Comparison of ENCODE assay signal across 9 mouse cellular contexts in the genomic region with DNA sequence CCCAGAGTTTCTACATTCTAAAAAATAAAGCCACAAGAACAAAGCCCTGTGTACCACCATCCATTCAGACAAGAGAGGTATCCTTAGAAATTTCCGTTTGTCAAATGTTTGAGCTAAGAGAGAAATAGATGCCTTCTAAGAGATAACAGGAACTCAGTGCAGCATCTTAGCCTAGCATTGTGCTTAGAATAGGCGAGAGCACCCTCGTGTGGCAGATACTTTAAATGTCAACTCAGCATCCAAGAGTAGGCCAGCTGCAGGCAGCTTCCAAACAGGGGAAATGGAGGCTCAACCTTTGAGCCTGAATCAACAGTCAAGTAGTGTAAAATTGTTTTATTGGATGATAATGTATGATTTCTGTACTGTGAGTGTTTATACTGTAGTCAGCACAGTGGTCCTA. TPM values are rescaled to one million over a fixed set of nuclear protein-coding genes. Genes with fewer than 3 reads are reported as not detected.
A peak's percentile ranks its signal among the peaks of the same experiment; 100 is the strongest.
DNase-seq lines count a peak whose midpoint lies in the region; ATAC-seq and TF ChIP-seq lines count a peak whose summit lies in the region.
"Had no signal": no experiment of that assay in that cellular context is flagged by ENCODE, and none has a peak within 500 bp of the region (broad histone marks: within the 10 kb centered on the region; RNA-seq: fewer than 3 reads in every experiment).

No protein-coding gene starts in this region.

- H3K36me3 ChIP-seq in heart, embryonic 11.5 days (ENCODE audit: control insufficient read depth, insufficient read depth, low read length): no peaks in the 10 kb centered on the region
- no peaks in the 10 kb centered on the region for H3K36me3 ChIP-seq in forebrain, postnatal 0 days (ENCODE audit: insufficient read depth)
- no peaks in the 10 kb centered on the region for H3K36me3 ChIP-seq in hindbrain, embryonic 13.5 days
- H3K36me3 ChIP-seq: lung, embryonic 15.5 days had no signal

- peak; percentile 77; the same call in 1 of the 2 replicates for TF ChIP-seq CTCF in brain, embryonic 14.5 days (IDR thresholded peaks at IDR 0.05; ENCODE audit: borderline replicate concordance, extremely low read depth, insufficient read depth, insufficient read length)
- peak; percentile 89 for TF ChIP-seq CTCF in forebrain, postnatal 0 days (IDR thresholded peaks at IDR 0.05; ENCODE audit: low read depth)

- H3K9me3 ChIP-seq in heart, embryonic 11.5 days (replicated peaks; ENCODE audit: control insufficient read depth, low read length): no peaks in the 10 kb centered on the region
- no peaks in the 10 kb centered on the region for H3K9me3 ChIP-seq in forebrain, postnatal 0 days (ENCODE audit: low read length)
- no peaks in the 10 kb centered on the region for H3K9me3 ChIP-seq in hindbrain, embryonic 13.5 days
- H3K9me3 ChIP-seq: lung, embryonic 15.5 days had no signal

- H3K4me1 ChIP-seq in heart, embryonic 11.5 days (ENCODE audit: control insufficient read depth, insufficient read depth, low read length): no peaks in the 10 kb centered on the region
- no peaks in the 10 kb centered on the region for H3K4me1 ChIP-seq in forebrain, postnatal 0 days (ENCODE audit: insufficient read depth)
- peaks cover 11% of the 10 kb centered on the region for H3K4me1 ChIP-seq in hindbrain, embryonic 13.5 days (replicated peaks)
- H3K4me1 ChIP-seq: lung, embryonic 15.5 days had no signal

- no peak overlapping the region for H3K27ac ChIP-seq in heart, embryonic 11.5 days (ENCODE audit: low read depth, low read length)
- no peak overlapping the region for H3K27ac ChIP-seq in forebrain, postnatal 0 days (ENCODE audit: low read depth, low read length)
- no peak overlapping the region for H3K27ac ChIP-seq in hindbrain, embryonic 13.5 days
- H3K27ac ChIP-seq: lung, embryonic 15.5 days had no signal

- ATAC-seq in heart, embryonic 11.5 days (replicated peaks; ENCODE audit: insufficient number of reproducible peaks, low FRiP score, low TSS enrichment): no peak
- peak; percentile 95 for ATAC-seq in forebrain, postnatal 0 days
- ATAC-seq in hindbrain, embryonic 13.5 days (ENCODE audit: low FRiP score): peak; percentile 62; the same call in 1 of the 2 replicates

- no peak overlapping the region for H3K4me2 ChIP-seq in heart, embryonic 11.5 days
- no peak overlapping the region for H3K4me2 ChIP-seq in forebrain, postnatal 0 days (ENCODE audit: low read depth)
- H3K4me2 ChIP-seq in hindbrain, embryonic 13.5 days: no peak overlapping the region
- H3K4me2 ChIP-seq: lung, embryonic 15.5 days had no signal

- H3K4me3 ChIP-seq in heart, embryonic 11.5 days (ENCODE audit: low read depth, low read length): no peak overlapping the region
- no peak overlapping the region for H3K4me3 ChIP-seq in forebrain, postnatal 0 days (ENCODE audit: low read depth, low read length)
- H3K4me3 ChIP-seq in hindbrain, embryonic 13.5 days: no peak overlapping the region
- H3K4me3 ChIP-seq: lung, embryonic 15.5 days had no signal

- H3K27me3 ChIP-seq in heart, embryonic 11.5 days (ENCODE audit: control insufficient read depth, insufficient read depth, low read length): no peaks in the 10 kb centered on the region
- no peaks in the 10 kb centered on the region for H3K27me3 ChIP-seq in forebrain, postnatal 0 days (ENCODE audit: insufficient read depth, low read length)
- no peaks in the 10 kb centered on the region for H3K27me3 ChIP-seq in hindbrain, embryonic 13.5 days
- H3K27me3 ChIP-seq: lung, embryonic 15.5 days had no signal

- no peak overlapping the region for H3K9ac ChIP-seq in heart, embryonic 11.5 days (ENCODE audit: low read depth, low read length)
- no peak overlapping the region for H3K9ac ChIP-seq in forebrain, postnatal 0 days
- H3K9ac ChIP-seq in hindbrain, embryonic 13.5 days: no peak overlapping the region
- H3K9ac ChIP-seq: lung, embryonic 15.5 days had no signal

- peak; percentile 67 to 87 for DNase-seq in heart, adult 18-20 months
- DNase-seq in brain, embryonic 14.5 days (ENCODE audit: low read depth): peak; percentile 83
- peak; percentile 86 for DNase-seq in forebrain, postnatal 0 days
- peak; percentile 68 for DNase-seq in left cerebral cortex, adult 11 months (ENCODE audit: low spot score)
- DNase-seq in mesoderm, embryonic 11.5 days (ENCODE audit: low read depth, low spot score): peak; percentile 54
- DNase-seq in spleen, adult 12 weeks (ENCODE audit: low spot score): peak; percentile 8

- TF ChIP-seq POLR2A in brain, embryonic 14.5 days (IDR thresholded peaks at IDR 0.05; ENCODE audit: borderline replicate concordance, extremely low read depth, insufficient read depth, insufficient read length, poor library complexity, severe bottlenecking): no peak

- 2% methylated on average over 3 of the region's 3 CpGs for WGBS in heart, embryonic 11.5 days (ENCODE audit: insufficient replicate concordance)
- WGBS in forebrain, postnatal 0 days: 2% methylated on average over 3 of the region's 3 CpGs
- WGBS in hindbrain, embryonic 13.5 days: 3% methylated on average over 3 of the region's 3 CpGs

RNA-seq across cellular contexts. Expression of gene Nxt1, which starts 17.4 kb away (rescaled TPM):
- total RNA-seq in heart, adult 18-20 months (2021): 1 to 10 TPM; 6.4 to 8.2 TPM
- 71.3 and 71.6 TPM in 2 replicates for polyA plus RNA-seq in heart, embryonic 11.5 days (2014; fragmentation: Nextera tagmentation; extraction: Ambion mirVana)
- 43.8 and 68.5 TPM in 2 replicates for polyA plus RNA-seq in brain, embryonic 14.5 days (2012; rRNA removed)
- total RNA-seq in forebrain, postnatal 0 days (2014; rRNA removed): 26.9 and 34.6 TPM in 2 replicates
- polyA plus RNA-seq in forebrain, postnatal 0 days (2015; fragmentation: Nextera tagmentation; extraction: Ambion mirVana): 29.6 and 38.4 TPM in 2 replicates
- polyA plus RNA-seq in hindbrain, embryonic 13.5 days (2015; fragmentation: Nextera tagmentation; extraction: Ambion mirVana): 53.0 and 53.3 TPM in 2 replicates

RNA-seq across cellular contexts. Expression of gene Gzf1, which starts 25.9 kb away (rescaled TPM):
- total RNA-seq in heart, adult 18-20 months (2021): 10 to 100 TPM; 26.2 to 29.3 TPM
- 14.7 and 16.2 TPM in 2 replicates for polyA plus RNA-seq in heart, embryonic 11.5 days (2014; fragmentation: Nextera tagmentation; extraction: Ambion mirVana)
- polyA plus RNA-seq in brain, embryonic 14.5 days (2012; rRNA removed): 12.9 and 15.0 TPM in 2 replicates
- 21.8 and 22.2 TPM in 2 replicates for total RNA-seq in forebrain, postnatal 0 days (2014; rRNA removed)
- 12.8 and 15.0 TPM in 2 replicates for polyA plus RNA-seq in forebrain, postnatal 0 days (2015; fragmentation: Nextera tagmentation; extraction: Ambion mirVana)
- polyA plus RNA-seq in hindbrain, embryonic 13.5 days (2015; fragmentation: Nextera tagmentation; extraction: Ambion mirVana): 14.8 and 14.9 TPM in 2 replicates

Comparison
In these comparisons a context has a peak if more than half of its experiments do, and no peak if none do; other contexts are left out.
1. DNase-seq: peak in every context shown above with its lines; median percentile 86 in forebrain, postnatal 0 days; 83 in brain, embryonic 14.5 days; 77 in heart, adult 18-20 months; 68 in left cerebral cortex, adult 11 months; 54 in mesoderm, embryonic 11.5 days; 8 in spleen, adult 12 weeks.